Mouse (Mus musculus) cerebellum, postnatal 36 days (tissue): ENCODE data around the gene Bbs9.
A peak's percentile ranks its signal among the peaks of the same experiment; 100 is the strongest.
"Not testable (repeated sequence)": the region's sequence is repeated elsewhere in the genome, so short reads cannot be mapped to it uniquely, and the experiment has no call there.

Experiments
- DNase-seq, 2 experiments: peaks; one replicate each; pipeline ENCODE4 v3.0.0; 2021 to 2022; ENCODE audit warnings: mixed read lengths in 2 of 2

The Bbs9 gene

DNA sequence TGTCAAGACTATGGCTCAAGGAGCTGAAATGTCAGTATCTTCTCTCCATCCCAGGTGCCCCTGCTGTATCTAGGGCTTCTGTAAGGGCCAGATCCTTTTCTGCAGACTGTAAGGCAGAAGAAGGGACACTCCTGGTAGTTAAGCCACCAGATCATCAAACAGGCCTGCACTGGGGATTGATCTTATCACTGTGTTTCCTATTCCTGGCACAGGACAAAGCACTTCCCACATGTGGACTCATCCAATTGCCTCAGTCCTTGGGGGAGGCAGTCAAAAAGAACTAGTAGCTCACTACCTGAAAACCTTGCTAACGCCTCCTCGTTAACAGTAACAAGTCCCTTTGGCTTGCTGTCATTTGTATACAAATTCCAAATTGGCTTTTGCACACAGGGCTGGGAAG, 336.4 kb downstream of the Bbs9 start:
- DNase-seq = no peak

DNA sequence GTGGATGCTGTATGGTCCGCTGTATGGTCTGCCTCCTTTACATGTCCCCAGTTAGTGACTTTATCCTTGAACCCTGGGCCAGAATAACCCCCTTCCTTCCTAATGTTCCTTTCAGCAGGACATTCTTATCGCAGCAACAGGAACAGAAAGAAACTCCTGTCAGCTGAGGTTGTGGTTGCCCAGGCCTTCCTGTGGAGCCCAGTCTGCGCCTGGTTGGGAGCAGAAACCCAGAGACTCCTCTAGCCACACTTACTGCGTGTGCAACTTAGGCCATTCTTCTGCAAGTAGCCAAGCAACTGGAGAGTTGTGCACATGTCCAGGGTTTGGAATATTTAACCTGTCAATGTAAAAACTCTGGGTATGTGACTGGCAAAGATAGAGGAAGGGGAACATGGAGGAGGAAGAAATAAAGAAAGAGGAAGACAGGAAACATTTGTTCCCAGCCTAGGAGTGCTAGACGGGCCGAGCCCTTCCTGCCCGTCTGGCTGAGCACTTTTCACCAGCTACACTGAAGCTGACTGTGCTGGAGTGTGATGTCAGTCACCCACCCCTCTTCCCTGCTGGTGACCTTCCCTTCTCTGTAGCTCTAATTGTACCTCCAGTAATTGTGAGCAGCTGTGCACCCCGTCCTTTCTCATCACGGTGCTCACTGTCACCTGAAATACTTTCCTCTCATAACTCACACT, 339.0 kb downstream of the Bbs9 start:
- no peak for DNase-seq

DNA sequence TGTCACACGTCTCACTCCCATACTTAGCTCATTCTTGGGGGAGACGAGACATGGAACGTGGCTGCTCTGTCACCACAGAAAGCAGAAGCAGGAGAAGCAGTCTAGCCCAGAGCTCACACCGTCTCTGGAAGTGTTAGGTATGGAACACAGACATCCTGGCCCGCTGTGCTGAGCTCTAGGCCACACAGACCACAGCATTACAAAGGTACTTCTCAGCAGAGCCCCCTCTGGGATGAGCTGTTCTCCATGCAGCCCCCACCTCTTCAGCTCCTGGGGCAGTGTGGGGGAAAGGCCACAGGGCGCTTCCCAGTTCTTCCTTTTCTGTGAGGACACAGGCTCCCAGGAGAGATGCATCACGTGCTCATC, 339.6 kb downstream of the Bbs9 start:
- no peak for DNase-seq

DNA sequence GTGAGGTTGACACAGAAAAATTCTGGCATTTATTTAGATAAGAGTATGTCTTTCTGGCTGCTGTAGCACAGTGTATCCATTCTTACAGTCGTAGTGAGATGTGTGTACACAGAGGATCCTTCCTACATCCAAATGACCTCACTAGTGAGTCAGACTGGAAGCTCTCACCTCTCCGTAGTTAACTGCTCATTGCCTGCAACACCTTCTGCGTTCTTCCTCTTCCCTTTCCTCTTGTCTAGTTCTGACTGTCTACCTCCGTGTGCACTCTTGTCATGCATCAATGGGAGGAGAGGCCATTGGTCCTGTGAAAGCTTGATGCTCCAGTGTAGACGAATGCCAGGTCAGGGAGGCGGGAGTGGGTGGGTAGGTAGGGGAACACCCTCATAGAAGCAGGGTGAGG, 344.0 kb downstream of the Bbs9 start:
- DNase-seq = no peak

DNA sequence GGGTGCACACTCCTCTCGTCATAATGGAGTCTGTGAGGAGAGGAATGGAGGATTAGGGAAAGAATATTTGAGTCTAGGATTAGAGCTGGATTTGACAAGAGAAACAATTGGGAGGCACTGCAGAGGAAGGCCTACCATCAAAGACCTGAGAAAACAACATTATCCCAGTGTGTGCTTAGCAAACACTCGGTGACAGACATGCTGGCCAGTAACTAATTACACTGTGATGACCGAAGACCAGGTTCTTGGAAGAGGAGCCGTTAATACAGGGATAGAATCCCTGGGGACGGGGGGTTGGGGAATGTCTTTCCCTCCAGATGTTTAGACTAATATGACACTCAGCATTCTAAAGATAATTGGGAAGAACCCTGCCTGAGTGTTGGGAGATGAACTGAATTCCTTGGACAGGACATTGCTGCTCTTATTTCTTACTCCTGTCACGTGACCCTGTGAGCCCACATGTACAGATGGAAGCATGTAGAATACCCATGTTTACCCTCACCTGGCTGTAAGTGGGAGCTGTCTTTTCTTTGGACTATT, 345.2 kb downstream of the Bbs9 start:
- DNase-seq = no peak

DNA sequence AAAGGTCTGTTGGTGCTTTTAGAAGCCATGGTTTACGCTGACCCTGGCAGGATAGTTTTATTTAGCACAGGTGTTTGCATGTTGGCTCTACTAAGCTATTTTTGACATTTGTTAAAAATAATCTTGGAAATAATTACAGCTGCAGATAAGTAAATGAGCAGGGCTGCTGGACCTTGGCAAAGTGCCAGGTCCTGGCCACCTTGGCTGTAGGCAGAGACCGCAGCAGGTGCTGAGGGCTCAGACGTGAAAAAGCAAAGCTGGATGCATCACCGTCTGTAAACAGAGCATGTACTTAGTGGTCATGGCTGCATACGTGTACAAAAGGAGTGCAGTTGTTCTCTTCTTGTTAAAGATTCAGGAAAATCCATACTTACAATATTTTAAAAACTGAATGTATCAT, 347.3 kb downstream of the Bbs9 start:
- peak in 1 of 2 experiments; percentile 16 for DNase-seq

DNA sequence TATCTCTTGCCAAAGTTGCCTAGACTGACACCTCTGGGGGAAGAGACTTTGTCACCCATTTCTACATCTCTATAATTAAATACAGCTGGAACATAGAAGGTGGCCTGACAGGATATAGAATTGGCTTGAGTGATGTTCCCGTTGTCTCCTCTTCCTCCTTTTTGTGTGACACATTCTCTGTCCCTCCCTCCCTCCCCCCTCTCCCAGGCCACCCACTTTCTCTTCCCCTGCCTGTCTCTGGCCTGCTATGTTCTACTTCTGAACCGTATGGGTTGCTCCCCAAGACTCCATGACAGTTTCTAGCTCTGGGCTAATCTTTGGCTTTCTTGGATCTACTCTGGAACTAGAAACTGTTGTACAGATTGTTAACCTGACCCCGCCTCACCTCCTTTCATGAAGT, 348.3 kb downstream of the Bbs9 start:
- no peak for DNase-seq

DNA sequence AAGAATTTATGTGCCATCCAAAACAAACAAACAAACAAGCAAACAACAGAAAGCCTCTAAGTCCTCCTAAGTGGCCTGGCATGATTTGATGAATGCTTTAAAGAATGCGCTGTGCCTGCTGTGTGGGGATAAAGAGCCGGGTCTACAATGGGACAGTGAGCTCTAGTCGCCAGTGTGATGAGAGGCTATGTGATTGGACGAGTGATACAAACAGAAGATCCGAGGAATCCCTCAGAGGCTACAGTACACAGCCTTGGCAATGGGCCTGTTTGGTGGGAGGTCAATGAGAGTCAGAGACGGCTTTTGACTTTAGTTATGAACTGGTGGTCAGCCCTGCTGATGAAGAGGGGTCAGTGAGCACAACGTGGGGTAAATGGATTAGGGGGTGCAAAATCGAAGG, 349.4 kb downstream of the Bbs9 start:
- no peak for DNase-seq

DNA sequence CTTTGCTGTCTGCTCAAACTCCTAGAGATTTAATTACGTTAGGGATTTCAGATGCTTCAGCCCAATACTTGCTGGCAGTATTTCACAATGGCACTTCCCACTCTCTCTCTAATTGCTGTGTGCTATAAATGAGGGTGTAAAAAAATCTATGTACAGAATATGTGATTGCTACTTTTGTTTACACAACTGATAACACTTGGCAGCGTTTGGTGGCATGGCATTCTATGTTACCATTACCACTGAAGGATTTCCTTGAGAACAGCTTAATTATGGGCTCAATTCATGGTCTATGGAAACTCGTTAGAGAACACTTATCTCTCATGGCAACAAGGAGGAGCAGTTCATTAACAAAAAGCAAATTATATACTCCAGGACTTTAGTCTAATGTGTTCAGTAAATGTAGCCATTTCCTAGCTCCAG, 351.1 kb downstream of the Bbs9 start:
- DNase-seq = no peak

DNA sequence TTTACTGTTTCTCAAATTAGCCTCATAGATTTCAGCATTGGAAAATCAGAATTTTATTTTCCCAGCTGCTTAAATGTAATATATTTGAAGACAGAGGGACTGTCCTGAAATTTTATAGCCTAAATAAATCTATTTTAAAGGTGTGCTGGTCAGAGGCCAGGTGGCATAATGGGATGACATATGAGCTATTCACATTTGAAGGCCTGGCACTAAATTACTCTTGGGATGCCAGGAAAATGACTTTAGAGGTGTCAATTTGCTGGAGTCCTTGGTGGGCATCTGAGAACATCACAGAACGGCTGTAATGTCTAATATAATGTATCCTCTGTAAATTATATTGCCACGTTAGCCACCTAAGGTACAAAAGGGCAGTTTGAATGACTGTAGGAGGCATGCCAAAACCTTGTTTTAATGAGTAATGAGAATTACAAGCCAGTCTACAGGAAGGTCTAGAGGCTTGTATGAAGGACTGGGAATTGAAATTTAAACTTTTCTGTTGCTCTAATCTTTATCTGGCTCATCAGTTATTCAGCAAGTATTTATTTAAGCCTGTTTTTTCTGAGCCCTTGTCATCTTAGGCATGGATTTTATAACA, 351.8 kb downstream of the Bbs9 start:
- DNase-seq = peak; percentile 17 to 59

DNA sequence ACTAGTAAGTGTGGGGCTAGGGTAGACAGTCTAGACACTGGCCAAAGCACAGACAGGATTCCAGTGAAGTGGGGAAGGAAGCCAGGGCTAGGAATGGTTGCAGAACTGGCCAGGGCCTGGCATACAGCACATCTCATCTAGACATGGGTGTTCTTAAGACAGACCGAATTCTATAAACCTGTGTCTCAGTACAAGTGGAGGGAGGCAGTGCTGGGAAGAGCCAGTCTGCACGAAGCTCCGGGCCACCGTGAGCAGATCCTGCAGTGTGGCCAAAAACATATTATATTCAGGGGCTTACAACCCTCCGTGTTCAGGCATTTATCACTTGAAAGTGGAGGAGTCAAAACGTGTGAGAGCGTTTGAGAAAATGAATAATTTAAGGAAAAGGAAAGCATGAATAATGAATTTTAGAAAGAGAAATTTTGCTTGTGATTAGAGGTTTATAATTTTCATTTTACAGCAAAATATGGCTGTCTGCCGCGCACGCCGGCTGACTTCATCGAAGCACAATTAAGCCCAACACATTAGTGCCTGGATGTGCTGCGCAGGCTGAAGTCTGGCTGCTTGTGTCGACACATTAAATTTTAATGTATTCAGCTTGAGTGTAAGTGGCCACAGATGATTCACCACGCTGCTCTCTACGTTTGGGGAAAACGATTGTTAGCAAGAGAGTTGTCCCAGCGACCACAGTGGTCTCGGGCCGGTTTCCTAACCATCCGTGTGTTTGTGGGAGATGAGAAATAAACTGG, 353.9 kb downstream of the Bbs9 start:
- DNase-seq = no peak

DNA sequence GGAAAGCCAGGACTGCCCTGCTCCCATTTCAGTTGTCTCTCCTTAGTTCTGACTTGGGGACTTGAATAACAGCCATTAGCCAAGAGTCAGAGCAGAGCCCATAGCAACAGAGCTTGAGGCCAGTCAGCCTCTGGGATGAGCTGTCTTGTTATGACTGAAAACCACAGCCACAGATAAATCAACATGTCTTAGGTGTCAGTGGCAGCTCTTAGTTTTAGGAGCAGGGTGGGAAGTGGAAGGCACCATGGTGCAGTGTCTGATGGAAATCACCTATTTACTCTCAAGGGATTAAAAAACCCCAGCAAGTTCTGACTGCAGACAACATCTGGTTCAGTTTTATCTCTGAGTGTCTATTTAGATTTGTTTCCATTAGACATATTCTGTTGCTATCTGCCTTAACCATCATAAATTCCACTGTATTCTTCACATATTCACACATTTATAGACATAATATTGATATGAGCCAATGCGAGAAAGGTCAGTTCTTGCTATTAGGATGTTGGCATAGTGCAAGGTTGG, 359.5 kb downstream of the Bbs9 start:
- DNase-seq = no peak

DNA sequence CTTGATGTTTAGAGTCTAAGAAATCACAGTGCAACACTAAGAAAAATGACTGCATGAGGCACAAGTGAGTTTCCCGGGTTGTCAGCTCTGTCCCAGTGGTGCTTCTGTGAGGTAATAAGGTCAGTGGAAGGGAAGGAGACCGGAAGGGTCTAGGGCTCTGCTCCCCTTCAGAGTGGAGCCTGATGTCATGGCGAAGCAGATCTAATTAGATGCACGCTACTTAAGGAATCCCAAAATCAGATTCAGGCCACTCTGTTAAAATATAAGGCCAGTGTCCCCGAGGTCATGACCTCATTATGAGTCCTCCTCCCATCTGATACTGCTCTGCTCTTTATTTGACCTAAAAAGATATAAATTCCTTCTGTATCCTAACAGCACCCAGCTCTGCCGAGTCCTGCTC, 361.5 kb downstream of the Bbs9 start:
- no peak for DNase-seq

DNA sequence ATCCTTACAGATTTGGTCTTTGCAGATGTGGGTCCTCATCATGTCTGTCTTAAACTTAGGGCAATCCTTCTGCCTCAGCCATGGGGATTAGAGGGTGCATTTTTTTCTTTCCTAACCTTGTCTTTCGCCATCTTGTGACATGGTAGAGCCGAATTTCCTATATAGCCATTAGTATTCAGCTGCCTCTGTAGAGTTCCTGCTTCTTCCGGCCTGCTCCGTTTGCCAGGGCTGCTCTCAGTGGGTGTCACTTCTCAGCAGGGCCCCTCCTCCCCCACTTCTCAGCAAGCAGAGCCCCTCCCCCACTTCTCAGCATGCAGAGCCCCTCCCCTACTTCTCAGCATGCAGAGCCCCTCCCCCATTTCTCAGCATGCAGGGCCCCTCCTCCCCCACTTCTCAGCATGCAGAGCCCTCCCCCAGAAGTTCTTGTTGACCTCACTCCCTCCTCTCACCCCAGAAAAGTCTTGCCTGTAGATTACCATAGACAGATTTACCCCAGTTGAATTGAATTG, 362.2 kb downstream of the Bbs9 start:
- DNase-seq = no peak

DNA sequence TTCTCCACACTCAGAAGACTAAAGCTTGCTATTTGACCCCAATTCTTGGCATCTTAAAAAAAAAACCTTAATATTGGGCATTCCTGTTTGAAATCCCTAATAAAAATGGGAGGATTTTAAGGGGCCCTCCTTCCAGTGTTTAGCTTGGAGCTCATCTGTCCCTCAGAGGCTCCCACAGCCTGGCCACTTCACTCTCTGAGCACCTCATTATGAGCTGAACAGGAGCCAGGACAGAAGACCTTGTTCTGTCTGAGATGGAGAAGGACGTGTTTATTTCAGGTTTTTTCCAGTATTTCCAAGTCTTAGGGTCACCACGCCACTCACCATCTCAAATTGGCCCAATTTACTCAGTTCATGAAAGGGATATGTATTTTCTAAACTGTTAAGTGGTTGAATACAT, 370.5 kb downstream of the Bbs9 start:
- DNase-seq = no peak

DNA sequence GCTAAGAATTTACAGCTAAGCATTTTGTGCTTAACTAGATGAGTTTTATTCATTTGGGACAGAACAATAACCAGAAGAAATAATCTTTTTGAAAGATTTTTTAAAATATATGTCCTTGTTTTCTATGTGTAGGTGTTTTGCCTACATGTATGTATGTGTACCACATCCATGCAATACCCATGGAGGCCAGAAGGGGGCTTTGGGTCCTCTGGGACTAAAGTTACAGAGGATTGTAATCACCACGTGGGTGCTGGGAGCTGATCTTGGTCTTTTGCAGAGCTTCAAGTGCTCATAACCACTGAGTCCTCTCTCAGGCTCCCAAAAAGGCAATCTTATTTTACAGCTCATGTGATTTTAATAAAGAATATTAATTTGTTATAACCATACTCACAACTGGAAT, 371.3 kb downstream of the Bbs9 start:
- DNase-seq = no peak

DNA sequence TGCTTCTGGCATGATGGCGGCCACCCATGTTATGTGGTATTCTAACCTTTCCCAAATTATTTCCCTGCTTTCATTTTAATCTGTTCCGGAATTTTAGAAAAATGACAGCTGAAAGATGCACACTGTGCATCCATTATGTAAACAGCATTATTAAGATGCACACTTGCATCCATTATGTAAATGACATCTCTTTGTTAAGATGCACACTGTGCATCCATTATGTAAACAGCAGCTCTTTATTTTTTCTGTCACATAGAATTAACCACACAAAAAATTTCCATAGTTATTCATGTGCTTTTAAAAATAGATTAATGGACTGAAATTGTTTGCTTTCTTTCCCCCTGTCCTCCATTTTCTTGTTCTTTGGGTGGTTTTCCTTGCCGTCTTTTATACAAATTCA, 373.3 kb downstream of the Bbs9 start:
- no peak for DNase-seq

DNA sequence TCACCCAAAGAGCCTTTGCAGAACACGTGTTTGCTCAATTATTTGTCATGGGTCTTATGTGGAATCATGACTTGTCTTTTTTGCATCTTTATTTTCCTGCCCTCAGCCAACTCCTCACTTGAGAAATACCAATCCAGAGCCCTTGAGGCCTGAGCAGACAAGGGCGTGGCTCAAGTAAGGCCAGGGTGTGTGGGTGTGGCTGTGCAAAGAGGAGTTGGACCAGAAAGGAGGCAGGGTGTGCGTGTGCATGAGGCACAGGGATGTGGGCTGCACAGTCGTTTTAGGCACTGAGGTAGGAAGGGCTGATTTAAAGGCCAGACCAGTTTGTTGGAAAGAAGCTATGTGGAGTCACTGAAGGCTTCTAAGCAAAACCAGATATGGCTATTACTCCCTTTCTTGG, 373.7 kb downstream of the Bbs9 start:
- no peak for DNase-seq

DNA sequence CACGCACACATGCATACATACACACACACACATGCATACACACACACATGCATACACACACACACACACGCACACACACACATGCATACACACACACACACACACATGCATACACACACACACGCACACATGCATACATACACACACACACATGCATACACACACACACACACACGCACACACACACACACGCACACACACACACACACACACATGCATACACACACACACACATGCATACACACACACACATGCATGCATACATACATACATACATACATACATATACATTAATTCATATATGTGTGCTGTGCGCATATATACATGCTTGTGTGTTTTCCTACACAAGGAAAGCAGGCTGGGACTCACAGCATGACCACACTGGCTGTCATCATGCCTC, 393.6 kb downstream of the Bbs9 start:
- not testable (repeated sequence) for DNase-seq

DNA sequence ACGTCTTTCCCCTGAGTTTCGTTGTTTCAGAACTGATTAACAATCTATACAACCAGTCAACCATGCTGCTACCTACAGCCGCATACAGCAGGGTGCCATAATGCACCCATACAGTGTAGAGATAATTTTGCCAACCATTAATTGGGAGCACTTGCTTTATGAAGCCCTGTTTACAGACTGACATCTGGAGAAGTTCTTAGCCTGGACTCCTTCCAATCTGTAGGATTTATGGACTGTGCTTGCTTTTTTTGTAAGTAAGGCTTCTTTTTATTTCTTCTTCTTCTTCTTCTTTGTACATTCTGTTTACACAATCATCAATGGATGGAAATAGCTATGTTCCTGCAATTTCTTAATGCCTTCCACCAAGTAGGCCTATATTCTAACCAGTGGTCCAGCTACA, 395.1 kb downstream of the Bbs9 start:
- no peak for DNase-seq

DNA sequence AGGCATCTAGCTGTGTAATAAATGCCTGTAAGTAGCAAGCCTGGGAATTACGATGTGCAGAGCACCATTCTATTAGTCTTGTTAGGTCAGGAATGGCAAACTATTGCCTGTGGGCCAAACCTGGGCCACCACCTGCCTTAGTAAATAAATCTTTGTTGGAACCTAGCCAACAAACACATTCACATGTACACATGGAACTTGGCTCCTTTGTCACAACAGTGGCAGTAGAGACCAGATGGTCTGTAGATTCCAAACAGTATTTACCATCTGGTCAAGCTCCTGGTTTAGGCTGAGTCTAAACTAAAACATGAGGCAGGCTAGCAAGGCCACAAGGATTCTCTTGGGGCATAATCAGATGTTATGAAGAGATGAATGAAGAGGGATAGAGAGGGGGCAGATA, 399.7 kb downstream of the Bbs9 start:
- peak; percentile 55 to 66 for DNase-seq

DNA sequence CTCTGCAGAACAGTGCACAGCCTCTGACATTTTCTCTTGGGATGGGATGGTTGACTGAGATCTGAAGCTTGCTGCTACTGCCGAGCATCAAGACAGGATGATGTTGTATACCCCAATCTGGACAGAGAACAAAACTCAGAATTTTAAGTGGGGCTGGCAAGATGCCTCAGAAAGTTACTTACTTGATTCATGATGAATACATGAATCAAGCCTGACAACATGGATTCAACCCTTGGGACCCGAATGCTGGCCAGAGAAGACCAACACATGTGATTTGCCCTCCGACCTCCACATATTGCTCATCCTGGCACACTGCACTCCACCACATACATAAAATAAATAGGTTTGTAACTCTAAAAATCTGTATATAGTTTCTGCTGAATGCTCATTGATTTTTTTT, 403.8 kb downstream of the Bbs9 start:
- no peak for DNase-seq

DNA sequence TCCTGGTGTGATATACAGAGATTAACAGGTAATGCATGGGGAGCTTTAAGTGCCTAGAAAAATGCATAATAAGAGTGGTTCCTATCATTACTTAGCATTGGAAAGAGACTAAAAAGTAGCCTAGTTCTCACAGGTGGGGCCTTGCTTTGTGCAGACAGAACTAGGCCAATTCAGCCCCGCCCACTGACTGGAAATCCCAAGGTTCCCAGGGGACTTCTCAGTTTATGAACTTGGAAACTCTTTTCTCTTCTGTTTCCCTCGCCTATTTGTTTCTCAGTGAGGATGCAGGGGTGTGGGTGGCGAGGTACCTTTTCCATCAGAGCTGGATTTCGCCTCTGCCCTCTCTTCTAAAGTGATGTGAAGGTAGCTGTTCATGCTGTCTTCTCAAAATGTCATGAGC, 410.8 kb downstream of the Bbs9 start:
- no peak for DNase-seq

DNA sequence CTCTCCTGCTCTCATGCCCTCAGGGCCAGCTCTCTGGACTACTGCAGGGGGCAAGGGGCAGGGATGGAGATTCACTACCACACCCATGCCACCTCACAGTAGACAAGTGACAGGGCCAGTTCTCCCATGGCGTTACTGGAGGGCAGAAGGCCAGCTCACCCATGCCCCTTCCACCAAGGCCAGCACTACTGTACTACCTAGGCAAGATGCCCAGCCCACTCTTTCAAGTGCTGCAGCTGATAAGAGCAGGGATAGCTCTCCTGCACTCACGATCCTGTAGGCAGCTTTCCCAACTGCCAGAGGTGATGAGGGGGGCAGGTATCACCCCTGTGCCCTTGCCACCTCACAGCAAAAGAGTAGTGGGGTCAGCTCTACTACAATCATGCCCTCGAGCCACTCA, 429.9 kb downstream of the Bbs9 start:
- no peak for DNase-seq
